Mouse (Mus musculus) stomach, embryonic 15.5 days (tissue): ENCODE data around the gene Auh. TPM values are rescaled to one million over a fixed set of nuclear protein-coding genes. Genes with fewer than 3 reads are reported as not detected.

Experiments
- ATAC-seq: fragments of 200-750 bp; cut with Nextera tagmentation; 2 replicates; pipeline ENCODE4 v1.8.0; 2017; ENCODE audit warnings: low read depth, moderate number of reproducible peaks, moderate TSS enrichment; ENCODE audit not compliant: insufficient read depth, low FRiP score
- H3K27ac ChIP-seq: fragments of 300-500 bp; sonication (generic); 2 replicates; pipeline ENCODE4 v1.5.1; 2015; ENCODE audit warnings: mild to moderate bottlenecking, inconsistent platforms
- H3K27me3 ChIP-seq: fragments of 300-500 bp; sonication (generic); replicated peaks from 2 replicates; pipeline ENCODE4 v1.6.1; 2015; ENCODE audit warnings: inconsistent platforms
- H3K36me3 ChIP-seq: fragments of 300-500 bp; sonication (generic); 2 replicates; pipeline ENCODE4 v1.6.1; 2015; ENCODE audit warnings: inconsistent platforms
- H3K4me1 ChIP-seq: fragments of 300-500 bp; sonication (generic); 2 replicates; pipeline ENCODE4 v1.6.1; 2015; ENCODE audit warnings: inconsistent platforms
- H3K4me2 ChIP-seq: fragments of 300-500 bp; sonication (generic); 2 replicates; pipeline ENCODE4 v1.6.1; 2015; ENCODE audit warnings: mild to moderate bottlenecking, inconsistent platforms
- H3K4me3 ChIP-seq: fragments of 300-500 bp; sonication (generic); replicated peaks from 2 replicates; pipeline ENCODE4 v1.5.1; 2015; ENCODE audit warnings: inconsistent platforms
- H3K9ac ChIP-seq: fragments of 300-500 bp; sonication (generic); 2 replicates; pipeline ENCODE4 v1.6.1; 2015; ENCODE audit warnings: inconsistent platforms
- H3K9me3 ChIP-seq: fragments of 300-500 bp; sonication (generic); 2 replicates; pipeline ENCODE4 v1.6.1; 2016; ENCODE audit warnings: inconsistent platforms
- WGBS: fragments of 180-500 bp; shearing (Covaris S2); methylation state at CpG from one replicate; pipeline ENCODE4 v1.1.7; 2015; 5-methylcytosine and 5-hydroxymethylcytosine counted together
- polyA plus RNA-seq: library from polyadenylated mRNA; unstranded; fragments of >200 nt; fragmentation: Nextera tagmentation; extraction: Ambion mirVana; gene quantifications from 2 replicates; pipeline ENCODE4 v1.2.1, GENCODE M21; 2015

The Auh gene
- polyA plus RNA-seq, 1 experiment from 2014 or later: 43.9 TPM

DNA sequence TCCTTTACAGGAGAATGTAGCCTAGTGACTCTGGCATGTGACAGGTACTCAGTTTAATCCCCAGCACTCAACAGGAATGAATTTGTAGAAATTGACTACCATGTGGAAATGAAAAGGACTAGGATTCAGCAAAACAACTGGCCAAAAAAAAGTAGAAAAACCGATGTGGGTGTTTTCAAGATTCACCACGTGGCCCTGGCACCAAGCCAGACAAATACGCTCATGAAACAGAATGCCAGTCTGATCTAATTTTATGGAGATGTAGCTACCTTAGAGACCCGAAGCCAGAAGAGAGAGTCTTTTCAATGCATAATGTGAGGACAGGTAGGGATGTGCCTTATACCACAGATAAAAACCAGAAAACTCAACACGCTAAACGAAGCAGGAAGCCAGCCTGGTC is 54.4 kb downstream of the Auh start:
- no peak overlapping the region for H3K9ac ChIP-seq
- no peak for ATAC-seq
- no peaks in the 10 kb centered on the region for H3K27me3 ChIP-seq
- no peak overlapping the region for H3K4me3 ChIP-seq
- H3K4me1 ChIP-seq: no peaks in the 10 kb centered on the region
- H3K27ac ChIP-seq: no peak overlapping the region
- no peak overlapping the region for H3K4me2 ChIP-seq
- H3K9me3 ChIP-seq: no peaks in the 10 kb centered on the region
- no peaks in the 10 kb centered on the region for H3K36me3 ChIP-seq
- 57% methylated on average over 6 of the region's 6 CpGs for WGBS

DNA sequence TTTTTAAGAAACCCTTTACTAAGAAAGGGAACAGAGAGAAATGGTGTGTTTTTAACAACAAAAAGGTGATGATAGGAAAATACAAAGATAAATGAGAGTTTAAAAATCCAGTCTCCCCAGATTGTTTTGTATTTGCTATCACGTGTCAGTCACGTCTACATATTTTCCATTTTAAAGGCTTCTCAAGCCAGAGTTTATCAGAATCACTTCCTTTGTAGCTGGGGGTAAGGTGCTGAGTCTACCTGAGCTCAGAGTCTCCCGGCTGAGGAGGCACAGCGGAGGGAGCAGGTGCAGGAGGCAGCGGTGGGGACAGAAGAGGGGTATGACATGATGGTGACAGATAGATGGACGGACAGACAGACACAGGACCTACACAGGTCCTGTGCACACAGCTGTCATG is 55.1 kb downstream of the Auh start:
- Histone ChIP-seq H3K9ac (no peak overlapping the region), H3K9me3 (no peaks in the 10 kb centered on the region), H3K36me3 (no peaks in the 10 kb centered on the region), H3K4me3 (no peak overlapping the region), H3K27me3 (no peaks in the 10 kb centered on the region), H3K4me2 (no peak overlapping the region), H3K4me1 (no peaks in the 10 kb centered on the region), H3K27ac (no peak overlapping the region)
- no peak for ATAC-seq
- WGBS: 67% methylated on average over 6 of the region's 6 CpGs

DNA sequence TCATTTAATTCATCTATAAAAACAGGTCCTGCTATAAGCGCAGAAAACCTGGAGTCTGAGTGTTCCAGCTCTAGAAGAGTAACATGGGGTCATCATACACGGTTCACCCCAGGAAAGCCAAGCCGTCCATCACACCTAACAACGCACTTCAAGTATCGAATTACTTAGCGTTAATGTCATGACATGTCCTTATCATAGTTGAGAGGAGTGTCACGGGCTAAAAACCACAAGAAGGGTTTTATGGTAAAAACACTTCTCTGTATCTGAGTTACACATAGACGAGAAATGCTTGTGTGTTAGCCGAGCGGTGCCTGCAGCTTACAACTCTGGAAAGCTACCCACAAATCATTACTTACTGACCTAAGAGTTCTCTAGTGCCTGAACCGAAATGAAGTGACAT is 55.6 kb downstream of the Auh start:
- 49% methylated on average over 11 of the region's 11 CpGs for WGBS
- Histone ChIP-seq H3K4me1 (no peaks in the 10 kb centered on the region), H3K9me3 (no peaks in the 10 kb centered on the region), H3K4me2 (no peak overlapping the region), H3K9ac (no peak overlapping the region), H3K36me3 (no peaks in the 10 kb centered on the region), H3K4me3 (no peak overlapping the region), H3K27ac (no peak overlapping the region), H3K27me3 (no peaks in the 10 kb centered on the region)
- no peak for ATAC-seq

DNA sequence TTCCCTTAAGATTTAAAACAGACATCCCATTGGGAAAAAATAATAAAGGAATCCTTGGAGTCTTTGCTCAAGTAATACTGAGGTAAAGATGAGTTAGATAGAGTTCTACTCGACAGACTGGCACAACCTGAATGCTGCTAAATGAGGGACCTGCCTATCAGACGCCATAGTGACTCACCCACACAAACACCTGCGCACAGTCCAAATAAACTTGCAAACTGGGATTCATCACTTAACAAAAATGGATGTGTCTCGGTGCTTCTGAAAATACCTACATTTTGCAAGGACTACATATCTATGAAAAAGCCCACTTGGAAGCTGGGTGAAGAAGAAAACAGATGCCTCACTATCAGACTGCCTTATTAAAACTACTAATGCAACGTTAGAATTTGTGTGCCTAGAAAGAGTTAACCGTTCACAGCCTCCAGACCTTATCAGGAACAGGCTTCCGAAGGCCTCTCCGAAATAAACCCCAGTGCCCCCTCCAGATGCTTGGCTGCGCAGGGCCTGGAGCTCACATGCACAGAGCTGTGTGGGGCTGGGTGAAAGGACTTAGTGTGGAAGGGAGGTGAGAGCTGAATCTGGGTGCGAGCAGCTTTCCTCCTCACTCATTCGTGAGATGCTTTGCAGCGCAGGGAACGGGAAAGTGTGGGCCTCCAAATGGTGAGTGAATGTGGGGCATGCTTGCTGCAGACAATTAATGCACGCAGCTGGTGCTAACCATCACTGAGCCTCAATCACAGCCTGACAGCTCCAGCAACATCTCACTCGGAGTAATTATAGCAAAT is 63.3 kb downstream of the Auh start:
- no peak for ATAC-seq
- Histone ChIP-seq H3K9ac (no peak overlapping the region), H3K4me3 (no peak overlapping the region), H3K27ac (no peak overlapping the region), H3K4me2 (no peak overlapping the region), H3K9me3 (no peaks in the 10 kb centered on the region), H3K27me3 (no peaks in the 10 kb centered on the region), H3K36me3 (no peaks in the 10 kb centered on the region), H3K4me1 (peaks cover 10% of the 10 kb centered on the region)
- WGBS: 35% methylated on average over 15 of the region's 15 CpGs

DNA sequence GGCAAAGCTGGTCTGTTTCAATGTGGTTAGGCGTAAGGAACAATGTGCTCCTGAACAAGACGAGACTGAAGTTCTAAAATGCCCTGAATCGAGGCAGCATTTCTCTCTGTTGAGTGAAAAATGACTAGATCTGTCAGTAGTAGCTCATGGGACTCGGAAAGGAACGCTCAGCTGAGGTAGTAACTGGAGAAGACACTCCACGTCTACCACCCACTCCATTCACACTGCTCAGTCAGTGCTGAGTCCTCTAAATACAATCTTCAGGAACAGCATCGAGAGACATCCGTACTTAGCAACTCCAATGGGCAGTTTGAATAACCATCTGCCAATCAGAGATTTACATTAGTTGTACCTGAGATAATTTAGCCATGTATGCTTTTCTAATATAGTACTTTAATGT is 66.0 kb downstream of the Auh start:
- Histone ChIP-seq H3K4me2 (no peak overlapping the region), H3K4me3 (no peak overlapping the region), H3K27ac (no peak overlapping the region), H3K27me3 (no peaks in the 10 kb centered on the region), H3K9me3 (no peaks in the 10 kb centered on the region), H3K36me3 (no peaks in the 10 kb centered on the region), H3K9ac (no peak overlapping the region), H3K4me1 (peaks cover 11% of the 10 kb centered on the region)
- WGBS: 82% methylated on average over 8 of the region's 8 CpGs
- no peak for ATAC-seq

DNA sequence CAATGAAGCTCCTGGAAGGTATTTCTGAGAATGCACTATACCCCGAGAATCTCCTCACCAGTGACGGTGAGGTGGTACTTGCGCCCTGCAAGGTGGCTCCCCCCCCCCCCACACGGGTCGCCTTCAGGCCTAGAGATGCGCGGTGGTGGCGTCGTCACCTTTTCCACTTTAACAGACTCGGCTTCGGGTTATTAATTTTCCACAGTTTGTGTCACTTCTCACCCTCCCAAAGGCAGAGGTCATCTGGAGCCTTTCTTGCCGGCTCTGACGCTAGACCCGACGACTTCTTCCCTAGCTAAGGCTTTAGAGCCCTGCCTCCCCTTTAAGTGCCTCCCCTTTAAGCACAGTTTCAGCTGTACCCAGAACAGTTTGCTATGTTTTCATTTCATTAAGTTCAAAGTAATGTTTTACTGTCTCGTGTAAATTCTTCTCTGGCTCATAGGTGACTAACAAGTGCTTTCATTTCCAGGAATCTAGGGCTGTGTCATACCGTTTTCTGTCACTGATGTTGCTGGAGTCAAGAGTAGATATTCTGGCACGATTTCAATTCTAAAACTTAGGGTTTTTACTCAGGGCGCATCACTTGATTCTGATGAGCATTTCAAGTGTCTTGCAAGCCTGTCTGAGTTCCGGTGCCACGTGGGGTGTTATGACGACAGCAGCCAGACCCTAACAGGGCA is 69.3 kb downstream of the Auh start:
- no peak for ATAC-seq
- H3K9me3 ChIP-seq: no peaks in the 10 kb centered on the region
- 66% methylated on average over 22 of the region's 22 CpGs for WGBS
- H3K4me2 ChIP-seq: no peak overlapping the region
- no peak overlapping the region for H3K4me3 ChIP-seq
- H3K9ac ChIP-seq: no peak overlapping the region
- H3K4me1 ChIP-seq: peaks cover 11% of the 10 kb centered on the region; the same call in 1 of the 2 replicates
- no peaks in the 10 kb centered on the region for H3K27me3 ChIP-seq
- H3K36me3 ChIP-seq: no peaks in the 10 kb centered on the region
- no peak overlapping the region for H3K27ac ChIP-seq

DNA sequence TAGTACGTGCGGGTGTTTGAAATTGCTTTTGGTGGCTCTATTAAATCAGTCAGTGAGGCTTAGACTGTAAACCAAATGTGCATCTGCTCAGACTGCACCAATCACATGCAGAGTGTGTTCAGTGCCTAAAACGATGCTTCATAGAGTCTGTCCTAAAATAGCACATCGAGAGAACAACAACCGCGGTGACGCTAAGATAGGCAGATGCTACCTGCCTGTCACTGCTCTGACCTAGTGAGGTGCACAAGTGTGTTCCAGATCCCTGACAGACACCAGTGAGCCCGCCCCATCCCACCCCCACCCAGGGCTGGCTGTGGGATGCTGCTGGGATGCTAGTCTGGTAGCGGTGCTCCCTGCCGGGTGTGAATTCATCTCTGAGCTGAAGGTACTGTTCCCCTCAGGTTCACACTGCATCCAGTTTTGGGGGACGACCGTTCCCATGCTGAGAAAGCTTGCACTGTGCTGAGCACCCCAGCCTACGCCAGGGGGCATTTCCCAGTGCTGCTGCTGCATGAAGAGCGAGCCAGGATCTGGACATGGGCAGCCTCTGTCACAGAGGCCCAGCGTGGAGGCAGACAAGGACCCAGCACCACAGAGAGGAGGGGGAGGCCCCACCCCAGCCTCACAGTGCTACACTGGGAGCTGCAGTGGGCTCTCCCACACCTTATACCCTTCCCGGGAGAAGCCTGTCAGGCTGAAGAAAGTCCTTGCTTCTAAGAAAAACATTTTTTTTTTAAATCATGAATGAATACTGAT is 70.2 kb downstream of the Auh start:
- no peak overlapping the region for H3K27ac ChIP-seq
- peaks cover 5% of the 10 kb centered on the region; the same call in 1 of the 2 replicates for H3K4me1 ChIP-seq
- H3K36me3 ChIP-seq: no peaks in the 10 kb centered on the region
- H3K9ac ChIP-seq: no peak overlapping the region
- 74% methylated on average over 16 of the region's 16 CpGs for WGBS
- H3K27me3 ChIP-seq: no peaks in the 10 kb centered on the region
- no peaks in the 10 kb centered on the region for H3K9me3 ChIP-seq
- no peak overlapping the region for H3K4me3 ChIP-seq
- ATAC-seq: no peak
- no peak overlapping the region for H3K4me2 ChIP-seq

DNA sequence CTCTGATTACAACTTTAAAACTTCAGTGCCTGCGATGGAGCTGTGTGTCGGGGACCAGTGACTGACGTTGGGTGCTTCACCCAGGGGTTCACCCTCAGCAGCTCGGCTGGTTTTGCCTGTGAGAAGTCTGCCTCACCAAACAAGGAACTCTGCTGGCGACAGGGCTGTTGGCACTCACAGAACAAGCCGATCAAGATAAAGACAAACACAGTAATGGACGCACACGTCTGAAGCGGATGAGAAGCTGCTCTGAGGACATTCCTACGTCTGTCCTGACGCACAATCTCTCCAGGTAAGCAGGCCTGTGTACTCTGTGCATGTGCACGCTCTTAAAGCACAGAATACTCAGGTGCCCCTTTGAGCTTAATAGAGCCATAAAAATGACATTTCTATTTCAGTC is 71.1 kb downstream of the Auh start:
- Histone ChIP-seq H3K4me2 (no peak overlapping the region), H3K4me3 (no peak overlapping the region), H3K27ac (0 out of 2 replicates have a peak overlapping the region, but pooled peaks have one; percentile 21), H3K36me3 (no peaks in the 10 kb centered on the region), H3K4me1 (peaks cover 5% of the 10 kb centered on the region; the same call in 1 of the 2 replicates), H3K9me3 (no peaks in the 10 kb centered on the region), H3K27me3 (no peaks in the 10 kb centered on the region), H3K9ac (no peak overlapping the region)
- WGBS: 62% methylated on average over 12 of the region's 12 CpGs
- ATAC-seq: no peak

DNA sequence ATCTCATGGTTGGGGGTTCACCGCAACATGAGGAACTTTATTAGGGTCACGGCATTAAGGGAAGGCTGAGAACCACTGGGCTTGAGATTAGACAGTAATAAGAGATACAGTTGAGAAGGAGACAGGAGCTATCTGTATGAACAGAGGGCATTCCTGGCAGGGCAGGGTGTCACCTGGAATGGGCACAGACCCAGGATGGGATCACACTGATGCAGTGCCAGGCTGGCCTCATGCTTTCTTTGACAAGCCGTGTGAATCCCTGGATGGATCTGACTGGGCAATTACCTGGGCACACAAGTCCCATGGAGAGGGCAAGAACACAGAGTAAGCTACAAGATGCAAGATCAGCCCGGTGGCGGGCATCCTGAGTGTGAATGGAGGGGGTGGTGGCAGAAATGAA is 71.7 kb downstream of the Auh start:
- ATAC-seq: no peak
- Histone ChIP-seq H3K4me1 (peaks cover 5% of the 10 kb centered on the region; the same call in 1 of the 2 replicates), H3K9ac (no peak overlapping the region), H3K9me3 (no peaks in the 10 kb centered on the region), H3K4me2 (no peak overlapping the region), H3K27me3 (no peaks in the 10 kb centered on the region), H3K36me3 (no peaks in the 10 kb centered on the region; the same call in 1 of the 2 replicates), H3K4me3 (no peak overlapping the region), H3K27ac (no peak overlapping the region)
- 93% methylated on average over 5 of the region's 5 CpGs for WGBS

DNA sequence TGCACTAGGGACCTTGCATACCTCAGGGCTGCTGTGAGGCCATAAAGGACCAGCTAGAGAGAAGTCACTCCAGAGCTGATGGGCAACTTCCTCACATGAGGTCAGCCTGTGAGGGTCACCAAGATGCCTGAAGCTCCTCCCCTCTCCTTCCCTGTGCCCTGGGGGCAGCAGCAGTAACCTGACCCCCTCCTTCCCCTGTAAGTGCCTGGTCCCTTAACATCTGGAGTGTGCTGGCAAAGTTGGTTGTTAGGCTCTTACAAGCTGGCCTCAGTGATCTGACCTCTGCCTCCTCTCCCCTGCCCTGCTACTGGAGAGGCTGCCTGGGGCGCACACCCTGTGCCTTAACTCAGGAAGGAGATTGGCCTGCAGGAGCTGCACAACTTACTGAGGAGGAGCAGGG is 75.9 kb downstream of the Auh start:
- Histone ChIP-seq H3K27ac (no peak overlapping the region), H3K27me3 (no peaks in the 10 kb centered on the region), H3K9me3 (no peaks in the 10 kb centered on the region), H3K9ac (no peak overlapping the region), H3K4me1 (peaks cover 5% of the 10 kb centered on the region; the same call in 1 of the 2 replicates), H3K4me2 (no peak overlapping the region), H3K4me3 (no peak overlapping the region), H3K36me3 (no peaks in the 10 kb centered on the region; the same call in 1 of the 2 replicates)
- no peak for ATAC-seq
- 70% methylated on average over 1 of the region's 1 CpGs for WGBS

DNA sequence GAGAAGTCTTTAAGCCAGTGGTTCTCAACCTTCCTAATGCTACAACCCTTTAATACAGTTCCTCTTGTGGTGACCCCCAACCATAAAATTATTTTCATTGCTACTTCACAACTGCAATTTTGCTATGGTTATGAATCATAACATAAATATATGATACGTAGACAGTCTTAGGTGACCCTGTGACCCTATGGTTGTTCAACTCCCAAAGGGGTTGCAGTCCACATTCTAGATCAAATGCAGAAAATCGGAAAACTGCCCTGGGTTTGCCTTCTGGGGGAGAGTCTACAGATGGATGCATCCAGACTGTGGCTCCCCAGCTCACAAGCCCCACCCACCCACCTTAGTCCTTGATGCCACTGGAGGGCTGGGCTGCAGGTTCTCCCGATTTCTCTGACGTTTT is 77.6 kb downstream of the Auh start:
- H3K4me1 ChIP-seq: peaks cover 5% of the 10 kb centered on the region; the same call in 1 of the 2 replicates
- ATAC-seq: no peak
- H3K4me2 ChIP-seq: no peak overlapping the region
- no peaks in the 10 kb centered on the region for H3K9me3 ChIP-seq
- no peak overlapping the region for H3K9ac ChIP-seq
- H3K4me3 ChIP-seq: no peak overlapping the region
- 69% methylated on average over 4 of the region's 4 CpGs for WGBS
- no peak overlapping the region for H3K27ac ChIP-seq
- H3K27me3 ChIP-seq: no peaks in the 10 kb centered on the region
- H3K36me3 ChIP-seq: no peaks in the 10 kb centered on the region; the same call in 1 of the 2 replicates
